Mouse (Mus musculus) small intestine, adult 2 months (tissue): ENCODE measurements around the gene Gm43518.

ENCODE experiments used
- CTCF ChIP-seq: fragments of 200-500 bp; IDR thresholded peaks from 2 replicates; pipeline ENCODE4 v1.5.1; 2012; ENCODE audit warnings: low read depth, mild to moderate bottlenecking, control low read depth, inconsistent platforms, low read length, moderate library complexity, mixed read lengths; ENCODE audit not compliant: insufficient replicate concordance, insufficient read length; ENCODE audit errors: extremely low read depth
- POLR2A ChIP-seq: fragments of 200-500 bp; IDR thresholded peaks from 2 replicates; pipeline ENCODE4 v1.6.1; 2012; ENCODE audit warnings: low read depth, mild to moderate bottlenecking, control low read depth, inconsistent platforms, low read length, moderate library complexity

- TF ChIP-seq CTCF (no peak), POLR2A (no peak)
These were observed 36.2 kb upstream of the Gm43518 start for GRCm38 (mm10) chr5:123890987-123891386.
